Mouse (Mus musculus): ENCODE measurements around the gene Rgs11.

DNA sequence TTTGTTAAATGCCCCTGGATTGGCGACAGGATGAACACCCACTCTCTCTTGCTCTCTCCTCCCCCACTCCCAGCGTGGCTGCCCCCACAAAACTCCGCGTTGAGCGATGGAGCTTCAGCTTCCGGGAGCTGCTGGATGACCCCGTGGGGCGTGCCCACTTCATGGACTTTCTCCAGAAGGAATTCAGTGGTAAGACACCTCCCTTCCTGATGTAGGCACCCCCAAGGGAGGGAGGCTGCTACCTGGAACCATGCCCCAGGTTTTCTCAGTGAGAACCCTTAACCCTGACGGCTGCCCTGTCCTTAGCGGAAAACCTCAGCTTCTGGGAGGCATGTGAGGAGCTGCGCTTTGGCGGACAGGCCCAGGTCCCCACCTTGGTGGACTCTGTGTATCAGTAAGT is 4.9 kb downstream of the Rgs11 start, which contains the start of gene Arhgdig:
- TF ChIP-seq CTCF (IDR thresholded peaks at IDR 0.05; ENCODE audit: low read depth, low read length) (no peak), TAL1 (conservative IDR thresholded peaks at IDR 0.05; ENCODE audit: low read depth, low read length) (no peak), GATA1 (IDR thresholded peaks at IDR 0.05; ENCODE audit: borderline replicate concordance, low read length) (no peak), POLR2AphosphoS5 (IDR thresholded peaks at IDR 0.05; ENCODE audit: insufficient replicate concordance, low read depth, low read length) (no peak), GATA2 (IDR thresholded peaks at IDR 0.05; ENCODE audit: borderline replicate concordance, low read depth, low read length) (no peak)
